Mouse (Mus musculus): ENCODE measurements at regions not wholly inside any gene's neighbourhood (a gene's known extent, or its start where the extent isn't known, plus 50 kb on each side); places are given as distances from the start of the nearest gene placed in this dataset.

DNA sequence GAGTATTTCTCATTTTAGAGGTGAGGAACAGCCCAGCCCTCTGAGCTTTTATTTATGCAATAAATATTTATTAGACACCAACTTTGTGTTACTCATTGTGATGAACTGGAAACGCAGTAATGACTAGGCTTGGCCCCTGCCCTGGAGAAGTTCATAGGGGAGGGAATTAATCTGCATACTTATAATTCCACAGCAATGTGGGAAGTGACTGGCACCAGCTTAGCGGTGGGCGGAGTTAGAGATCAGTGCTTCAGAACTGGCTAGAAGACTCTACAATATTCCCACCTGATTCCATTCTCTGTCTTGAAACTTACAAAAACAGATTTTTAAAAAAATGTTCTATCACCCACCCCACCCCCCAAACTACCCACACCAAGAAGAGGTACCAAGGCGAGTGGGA lies 49.8 kb upstream of the Ssr3 start:
- TF ChIP-seq POLR2A (IDR thresholded peaks at IDR 0.05; ENCODE audit: extremely low read depth, insufficient read depth, low read length) = no peak
- TF ChIP-seq CTCF (IDR thresholded peaks at IDR 0.05; ENCODE audit: extremely low read depth, insufficient read depth, low read length) = no peak
